In genomic region chr5:98168356-98169285, GRCm38 (mm10) we compare ENCODE assay signal across 8 mouse cellular contexts. TPM values are rescaled to one million over a fixed set of nuclear protein-coding genes. Genes with fewer than 3 reads are reported as not detected.
DNase-seq lines count a peak whose midpoint lies in the region; ATAC-seq and TF ChIP-seq lines count a peak whose summit lies in the region.

No protein-coding gene starts in this region.

- peaks cover 31% of the 10 kb centered on the region for H3K4me1 ChIP-seq in kidney, embryonic 15.5 days
- H3K4me1 ChIP-seq in liver, embryonic 16.5 days (ENCODE audit: control insufficient read depth, low read depth, low read length) = no peaks in the 10 kb centered on the region; the same call in none of the 2 replicates
- H3K4me1 ChIP-seq in thymus, adult 2 months (replicated peaks; ENCODE audit: control insufficient read depth, insufficient read depth, low read length) = peaks cover 13% of the 10 kb centered on the region

- under 1% methylated on average over 37 of the region's 37 CpGs for WGBS in kidney, embryonic 15.5 days
- 2% methylated on average over 37 of the region's 37 CpGs for WGBS in liver, embryonic 16.5 days (ENCODE audit: insufficient replicate concordance)
- 6% methylated on average over 37 of the region's 37 CpGs for WGBS in thymus, adult 2 months

- no peak overlapping the region for H3K9ac ChIP-seq in kidney, embryonic 15.5 days
- no peak overlapping the region for H3K9ac ChIP-seq in liver, embryonic 16.5 days (ENCODE audit: low read depth, low read length)

- peak overlapping the region; percentile 74 for H3K4me2 ChIP-seq in kidney, embryonic 15.5 days
- peak overlapping the region; percentile 12; the same call in 1 of the 2 replicates for H3K4me2 ChIP-seq in liver, embryonic 16.5 days (ENCODE audit: low read depth, low read length)

- no peak for ATAC-seq in kidney, embryonic 15.5 days (replicated peaks; ENCODE audit: low FRiP score)
- ATAC-seq in liver, embryonic 16.5 days (ENCODE audit: low read depth) = no peak

- no peak for TF ChIP-seq CTCF in brain, embryonic 14.5 days (IDR thresholded peaks at IDR 0.05; ENCODE audit: borderline replicate concordance, extremely low read depth, insufficient read depth, insufficient read length)
- TF ChIP-seq CTCF in thymus, adult 2 months (IDR thresholded peaks at IDR 0.05; ENCODE audit: borderline replicate concordance, control insufficient read depth, extremely low read depth, insufficient read depth, low read length, poor library complexity) = no peak

- H3K27me3 ChIP-seq in kidney, embryonic 15.5 days = peaks cover 89% of the 10 kb centered on the region
- H3K27me3 ChIP-seq in liver, embryonic 16.5 days (ENCODE audit: control insufficient read depth, insufficient read depth, low read depth, low read length) = peaks cover 82% of the 10 kb centered on the region
- peaks cover 32% of the 10 kb centered on the region for H3K27me3 ChIP-seq in thymus, adult 2 months (ENCODE audit: control insufficient read depth, insufficient read depth, low read length)

- no peak for TF ChIP-seq POLR2A in brain, embryonic 14.5 days (IDR thresholded peaks at IDR 0.05; ENCODE audit: borderline replicate concordance, extremely low read depth, insufficient read depth, insufficient read length, poor library complexity, severe bottlenecking)
- no peak for TF ChIP-seq POLR2A in thymus, adult 2 months (IDR thresholded peaks at IDR 0.05; ENCODE audit: control insufficient read depth, extremely low read depth, insufficient read depth, low read length, poor library complexity)

- peak overlapping the region; percentile 48 for H3K4me3 ChIP-seq in kidney, embryonic 15.5 days (replicated peaks)
- no peak overlapping the region for H3K4me3 ChIP-seq in liver, embryonic 16.5 days (ENCODE audit: low read depth, low read length)
- H3K4me3 ChIP-seq in thymus, adult 2 months (ENCODE audit: control insufficient read depth, insufficient read depth, low read length) = no peak overlapping the region

- H3K27ac ChIP-seq in kidney, embryonic 15.5 days = no peak overlapping the region
- H3K27ac ChIP-seq in liver, embryonic 16.5 days (ENCODE audit: low read length) = no peak overlapping the region
- H3K27ac ChIP-seq in thymus, adult 2 months (ENCODE audit: control insufficient read depth, insufficient read depth, low read length) = no peak overlapping the region

- DNase-seq in kidney, adult 8-10 months = no peak
- peak; percentile 62 for DNase-seq in brain, embryonic 14.5 days (ENCODE audit: low read depth)
- peak; percentile 32 for DNase-seq in gastrocnemius, postnatal 25 days
- DNase-seq in thymus, adult 2 months = no peak
- no peak for DNase-seq in ovary, postnatal 14 days (ENCODE audit: low spot score)
- DNase-seq in layer of hippocampus, adult 9-11 months = no peak

- H3K9me3 ChIP-seq in kidney, embryonic 15.5 days (replicated peaks) = no peaks in the 10 kb centered on the region
- H3K9me3 ChIP-seq in liver, embryonic 16.5 days (replicated peaks; ENCODE audit: control insufficient read depth, low read length) = no peaks in the 10 kb centered on the region

- no peaks in the 10 kb centered on the region for H3K36me3 ChIP-seq in kidney, embryonic 15.5 days
- H3K36me3 ChIP-seq in liver, embryonic 16.5 days (ENCODE audit: control insufficient read depth, insufficient read depth) = no peaks in the 10 kb centered on the region
- no peaks in the 10 kb centered on the region for H3K36me3 ChIP-seq in thymus, adult 2 months (ENCODE audit: control insufficient read depth, insufficient read depth, low read length)

RNA-seq across cellular contexts. Expression of gene Prdm8, which starts 1.6 kb away (rescaled TPM):
- polyA plus RNA-seq in kidney, embryonic 15.5 days (2015; fragmentation: Nextera tagmentation; extraction: Ambion mirVana) = 0.08 TPM in 1 of 2 replicates, not detected in the other
- polyA plus RNA-seq in brain, embryonic 14.5 days (2012; rRNA removed) = 23.2 and 26.7 TPM in 2 replicates
- total RNA-seq in gastrocnemius, postnatal 25 days (2021) = under 1 TPM; 0.72 to 0.88 TPM
- polyA plus RNA-seq in liver, embryonic 16.5 days (2015; fragmentation: Nextera tagmentation; extraction: Ambion mirVana) = not detected in 2 replicates
- polyA plus RNA-seq in thymus, adult 2 months (2012; rRNA removed) = 0.09 and 0.19 TPM in 2 replicates

Comparison
In these comparisons a context has a peak if more than half of its experiments do, and no peak if none do; other contexts are left out.
1. DNase-seq: peak in brain, embryonic 14.5 days (single experiment) and gastrocnemius, postnatal 25 days (single experiment); none in kidney, adult 8-10 months (0 of 2), thymus, adult 2 months (single experiment), ovary, postnatal 14 days (single experiment) and layer of hippocampus, adult 9-11 months (single experiment).
2. RNA of gene Prdm8, which starts 1.6 kb away (polyA plus RNA-seq): 23.2 to 26.7 TPM in brain, embryonic 14.5 days; 0.09 to 0.19 TPM in thymus, adult 2 months, 0.08 TPM in kidney, embryonic 15.5 days and not detected in liver, embryonic 16.5 days; every median in the first group is over 10 times any median in the second.